Mouse (Mus musculus) limb, embryonic 14.5 days (tissue): ENCODE measurements around the gene AC109138.7. TPM values are rescaled to one million over a fixed set of nuclear protein-coding genes. Genes with fewer than 3 reads are reported as not detected.

ENCODE experiments used
- ATAC-seq: fragments of 200-750 bp; cut with Nextera tagmentation; 2 replicates; pipeline ENCODE4 v1.8.0; 2017; ENCODE audit warnings: low read depth, moderate number of reproducible peaks, moderate TSS enrichment; ENCODE audit not compliant: low FRiP score
- DNase-seq: peaks from one replicate; pipeline ENCODE4 v3.0.0-alpha.2; 2015; ENCODE audit warnings: low spot score
- H3K27ac ChIP-seq: fragments of 300-500 bp; sonication (generic); replicated peaks from 2 replicates; pipeline ENCODE4 v1.5.1; 2014; ENCODE audit warnings: low read depth, mild to moderate bottlenecking, low read length, moderate library complexity, mixed read lengths
- H3K27me3 ChIP-seq: fragments of 300-500 bp; sonication (generic); 2 replicates; pipeline ENCODE4 v1.6.1; 2014; ENCODE audit warnings: low read length, mixed read lengths; ENCODE audit not compliant: control insufficient read depth, insufficient read depth
- H3K36me3 ChIP-seq: fragments of 300-500 bp; sonication (generic); 2 replicates; pipeline ENCODE4 v1.6.1; 2014; ENCODE audit warnings: mild to moderate bottlenecking, low read length, moderate library complexity, mixed read lengths; ENCODE audit not compliant: control insufficient read depth, insufficient read depth
- H3K4me1 ChIP-seq: fragments of 300-500 bp; sonication (generic); 2 replicates; pipeline ENCODE4 v1.6.1; 2014; ENCODE audit warnings: antibody characterized with exemption, low read length, mixed read lengths; ENCODE audit not compliant: control insufficient read depth, insufficient read depth
- H3K4me2 ChIP-seq: fragments of 300-500 bp; sonication (generic); replicated peaks from 2 replicates; pipeline ENCODE4 v1.6.1; 2014; ENCODE audit warnings: low read depth, mild to moderate bottlenecking, low read length, moderate library complexity; ENCODE audit not compliant: severe bottlenecking
- H3K4me3 ChIP-seq: fragments of 300-500 bp; sonication (generic); replicated peaks from 2 replicates; pipeline ENCODE4 v1.5.1; 2014; ENCODE audit warnings: low read length
- H3K9ac ChIP-seq: fragments of 300-500 bp; sonication (generic); 2 replicates; pipeline ENCODE4 v1.6.1; 2014; ENCODE audit warnings: mild to moderate bottlenecking, low read depth, low read length, moderate library complexity; ENCODE audit not compliant: severe bottlenecking
- H3K9me3 ChIP-seq: fragments of 300-500 bp; sonication (generic); 2 replicates; pipeline ENCODE4 v1.6.1; 2016; ENCODE audit warnings: low read length; ENCODE audit not compliant: control insufficient read depth
- POLR2A ChIP-seq: fragments of 200-500 bp; IDR thresholded peaks from 2 replicates; pipeline ENCODE4 v1.8.0; 2012; ENCODE audit warnings: inconsistent platforms, mild to moderate bottlenecking, moderate library complexity, borderline replicate concordance; ENCODE audit not compliant: insufficient read depth, insufficient read length; ENCODE audit errors: extremely low read depth
- WGBS: fragments of 180-500 bp; shearing (Covaris S2); extraction: QIAGEN DNeasy Blood & Tissue Kit; methylation state at CpG from one replicate; pipeline ENCODE4 v1.1.7; 2014; 5-methylcytosine and 5-hydroxymethylcytosine counted together
- polyA plus RNA-seq, 2 experiments: library from polyadenylated mRNA; depleted of rRNA in 1 of 2; stranded (reverse) in 1 of 2; unstranded in 1 of 2; fragments of >200 nt; fragmentation: Nextera tagmentation in 1 of 2; extraction: Ambion mirVana in 1 of 2; gene quantifications; 2 replicates each; pipeline versions ENCODE4 v1.2.1 to v1.2.3; 2012 to 2014

AC109138.7 gene
- polyA plus RNA-seq, 2 experiments = 0.83 TPM; not detected in 1

- no peak for TF ChIP-seq POLR2A
- H3K9me3 ChIP-seq = no peaks in the 10 kb centered on the region
- peak overlapping the region; percentile 61 for H3K9ac ChIP-seq
- H3K4me1 ChIP-seq = peaks cover 9% of the 10 kb centered on the region; the same call in 1 of the 2 replicates
- WGBS = 36% methylated on average over 2 of the region's 2 CpGs
- H3K4me3 ChIP-seq = peak overlapping the region; percentile 53
- peak overlapping the region; percentile 27; the same call in 1 of the 2 replicates for H3K27ac ChIP-seq
- ATAC-seq (no peak), DNase-seq (no peak)
- no peaks in the 10 kb centered on the region for H3K27me3 ChIP-seq
- peak overlapping the region; percentile 81 for H3K4me2 ChIP-seq
- H3K36me3 ChIP-seq = no peaks in the 10 kb centered on the region
Observed at GRCm38 (mm10) chr19:4232186-4232572, 18.0 kb downstream of the AC109138.7 start.

GRCm38 (mm10) chr19:4232651-4233050 is 18.5 kb downstream of the AC109138.7 start:
- Histone ChIP-seq H3K9ac (no peak overlapping the region), H3K27ac (no peak overlapping the region), H3K36me3 (no peaks in the 10 kb centered on the region), H3K4me2 (no peak overlapping the region), H3K4me1 (peaks cover 9% of the 10 kb centered on the region; the same call in 1 of the 2 replicates), H3K9me3 (no peaks in the 10 kb centered on the region), H3K27me3 (no peaks in the 10 kb centered on the region), H3K4me3 (no peak overlapping the region)
- ATAC-seq (no peak), DNase-seq (no peak)
- 79% methylated on average over 7 of the region's 7 CpGs for WGBS
- no peak for TF ChIP-seq POLR2A

DNA sequence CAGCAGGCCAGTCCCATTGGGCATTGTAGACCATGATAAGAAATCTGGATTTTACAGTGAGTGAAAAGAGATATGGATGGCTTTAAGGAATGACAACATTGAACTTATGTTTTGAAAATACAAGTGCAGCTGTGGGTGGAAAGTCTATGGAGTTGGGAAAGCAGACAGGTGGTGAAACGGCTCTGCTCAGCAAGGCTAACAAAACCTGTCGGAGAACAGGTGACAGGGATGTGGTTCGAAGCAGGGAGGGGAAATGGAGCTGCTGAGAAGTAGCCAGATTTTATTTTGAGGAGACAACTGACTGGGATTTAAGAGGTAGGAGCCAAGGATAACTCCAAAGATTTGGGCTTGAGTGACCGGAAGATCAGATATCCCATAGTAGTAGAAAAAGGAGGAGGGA is 20.4 kb downstream of the AC109138.7 start:
- Histone ChIP-seq H3K27me3 (no peaks in the 10 kb centered on the region), H3K27ac (no peak overlapping the region), H3K36me3 (no peaks in the 10 kb centered on the region), H3K4me2 (no peak overlapping the region), H3K9ac (no peak overlapping the region), H3K9me3 (no peaks in the 10 kb centered on the region), H3K4me1 (peaks cover 9% of the 10 kb centered on the region; the same call in 1 of the 2 replicates), H3K4me3 (no peak overlapping the region)
- WGBS = 65% methylated on average over 4 of the region's 4 CpGs
- TF ChIP-seq POLR2A = no peak
- DNase-seq (no peak), ATAC-seq (no peak)

GRCm38 (mm10) chr19:4240247-4240668 is 26.1 kb downstream of the AC109138.7 start:
- no peak overlapping the region for H3K9ac ChIP-seq
- H3K36me3 ChIP-seq = no peaks in the 10 kb centered on the region
- no peak overlapping the region for H3K27ac ChIP-seq
- DNase-seq (no peak), ATAC-seq (no peak)
- TF ChIP-seq POLR2A = no peak
- no peak overlapping the region for H3K4me3 ChIP-seq
- no peaks in the 10 kb centered on the region for H3K9me3 ChIP-seq
- no peak overlapping the region for H3K4me2 ChIP-seq
- no peaks in the 10 kb centered on the region for H3K27me3 ChIP-seq
- WGBS = 26% methylated on average over 8 of the region's 8 CpGs
- H3K4me1 ChIP-seq = peaks cover 3% of the 10 kb centered on the region; the same call in 1 of the 2 replicates

DNA sequence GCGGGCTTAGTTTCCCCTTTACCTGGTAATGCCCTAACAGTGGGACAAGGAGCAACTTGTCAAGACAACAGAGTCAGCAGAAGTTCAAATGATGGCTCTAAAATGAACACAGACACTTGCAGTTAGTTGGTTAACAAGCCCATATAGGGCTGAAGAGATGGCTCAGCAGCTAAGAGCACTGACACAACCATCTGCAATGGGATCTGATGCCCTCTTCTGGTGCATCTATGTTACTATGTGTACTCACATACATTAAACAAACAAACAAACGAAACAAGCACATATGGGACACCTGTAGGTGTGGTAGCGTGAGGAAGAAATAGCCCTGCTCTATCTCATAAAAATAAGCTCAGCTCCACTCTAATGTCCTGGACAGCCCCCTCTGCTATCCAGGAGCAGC is 28.3 kb downstream of the AC109138.7 start:
- Histone ChIP-seq H3K27ac (no peak overlapping the region), H3K9ac (no peak overlapping the region), H3K9me3 (no peaks in the 10 kb centered on the region), H3K27me3 (no peaks in the 10 kb centered on the region), H3K4me3 (no peak overlapping the region), H3K36me3 (no peaks in the 10 kb centered on the region), H3K4me1 (peaks cover 3% of the 10 kb centered on the region; the same call in 1 of the 2 replicates), H3K4me2 (no peak overlapping the region)
- no peak for TF ChIP-seq POLR2A
- no peak for DNase-seq
- 65% methylated on average over 3 of the region's 3 CpGs for WGBS
- no peak for ATAC-seq

DNA sequence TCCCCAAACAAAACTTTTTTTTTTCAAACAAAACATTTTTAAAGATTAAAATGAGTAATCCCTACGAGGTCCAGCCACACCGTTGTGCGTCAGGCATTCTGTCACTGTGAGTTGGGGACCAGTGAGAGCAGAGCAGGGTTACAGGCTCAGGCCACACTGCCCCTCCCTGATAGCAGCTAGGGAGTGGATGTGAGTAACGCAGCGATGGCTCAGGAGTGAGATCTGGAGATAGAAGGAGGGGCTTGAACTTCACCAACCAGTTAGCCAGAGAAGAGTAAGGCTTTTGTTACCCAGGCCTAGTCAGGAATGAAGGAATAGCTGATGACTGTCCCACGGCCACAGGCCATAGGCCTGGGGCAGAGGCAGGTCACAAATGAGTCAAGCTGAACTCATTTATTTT is 30.6 kb downstream of the AC109138.7 start:
- no peak for TF ChIP-seq POLR2A
- H3K27me3 ChIP-seq = no peaks in the 10 kb centered on the region
- H3K36me3 ChIP-seq = no peaks in the 10 kb centered on the region
- no peaks in the 10 kb centered on the region for H3K9me3 ChIP-seq
- DNase-seq = no peak
- no peak overlapping the region for H3K4me2 ChIP-seq
- H3K4me3 ChIP-seq = no peak overlapping the region
- 78% methylated on average over 6 of the region's 6 CpGs for WGBS
- ATAC-seq = no peak
- H3K9ac ChIP-seq = no peak overlapping the region
- H3K27ac ChIP-seq = no peak overlapping the region
- peaks cover 3% of the 10 kb centered on the region; the same call in 1 of the 2 replicates for H3K4me1 ChIP-seq
